Mouse (Mus musculus): Measurements from ENCODE around the gene Gpm6a.

GRCm38 (mm10) chr8:54975020-54975419 is 20.4 kb downstream of the Gpm6a start:
- TF ChIP-seq CTCF (IDR thresholded peaks at IDR 0.05; ENCODE audit: low read depth) (no peak), EP300 (IDR thresholded peaks at IDR 0.05; ENCODE audit: low read depth) (no peak)

Measured in liver, postnatal 0 days (tissue).